Mouse (Mus musculus): ENCODE data around the gene Hsd3b7.
"Not testable (repeated sequence)": the region's sequence is repeated elsewhere in the genome, so short reads cannot be mapped to it uniquely, and the experiment has no call there.

The Hsd3b7 gene

DNA sequence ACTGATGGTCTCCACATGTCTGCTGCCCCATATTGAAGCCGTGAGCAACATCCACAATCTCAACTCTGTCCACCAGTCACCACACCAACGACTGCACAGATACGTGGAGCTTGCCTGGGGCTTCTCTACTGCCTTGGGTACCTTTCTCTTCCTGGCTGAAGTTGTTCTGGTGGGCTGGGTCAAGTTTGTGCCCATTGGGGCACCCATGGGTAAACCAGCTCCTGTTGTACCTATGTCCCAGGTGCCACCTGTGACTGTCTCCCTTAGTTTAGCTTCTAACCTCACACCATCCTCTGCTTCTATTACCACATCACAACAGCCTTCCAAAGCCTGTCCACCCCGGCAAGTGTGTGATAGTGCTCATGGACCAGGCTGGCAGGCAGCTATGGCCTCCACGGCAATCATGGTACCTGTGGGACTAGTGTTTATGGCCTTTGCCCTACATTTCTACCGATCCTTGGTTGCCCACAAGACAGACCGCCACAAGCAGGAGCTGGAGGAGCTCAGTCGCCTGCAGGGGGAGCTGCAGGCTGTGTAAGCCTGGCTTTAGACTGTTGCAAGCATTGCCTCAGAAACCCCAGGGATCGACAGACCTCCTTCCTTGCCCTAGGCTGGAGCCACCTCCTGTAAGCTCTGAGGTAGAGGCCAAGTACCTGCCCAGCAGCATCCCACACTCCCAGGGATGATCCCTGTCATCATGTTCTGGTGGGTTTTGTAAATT is 26.6 kb upstream of the Hsd3b7 start:
- intact Hi-C loops (cut with DNase I): no loop called here

DNA sequence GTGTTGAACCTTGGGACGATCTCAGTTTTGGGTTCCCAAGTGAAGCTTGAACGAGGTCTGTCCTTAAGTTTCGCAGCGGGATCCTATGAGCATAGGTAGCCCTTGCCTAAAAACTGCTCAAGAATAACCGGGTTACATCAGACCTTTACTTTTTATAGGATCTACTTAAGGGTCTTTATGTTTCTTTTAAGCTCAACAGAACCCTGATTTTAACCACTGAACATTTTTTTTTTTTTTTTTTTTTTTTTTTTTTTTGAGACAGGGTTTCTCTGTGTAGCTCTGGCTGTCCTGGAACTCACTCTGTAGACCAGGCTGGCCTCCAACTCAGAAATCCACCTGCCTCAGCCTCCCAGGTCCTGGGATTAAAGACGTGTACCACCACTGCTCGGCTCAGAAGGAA is 24.6 kb upstream of the Hsd3b7 start:
- intact Hi-C loops (cut with DNase I): not testable (repeated sequence)

DNA sequence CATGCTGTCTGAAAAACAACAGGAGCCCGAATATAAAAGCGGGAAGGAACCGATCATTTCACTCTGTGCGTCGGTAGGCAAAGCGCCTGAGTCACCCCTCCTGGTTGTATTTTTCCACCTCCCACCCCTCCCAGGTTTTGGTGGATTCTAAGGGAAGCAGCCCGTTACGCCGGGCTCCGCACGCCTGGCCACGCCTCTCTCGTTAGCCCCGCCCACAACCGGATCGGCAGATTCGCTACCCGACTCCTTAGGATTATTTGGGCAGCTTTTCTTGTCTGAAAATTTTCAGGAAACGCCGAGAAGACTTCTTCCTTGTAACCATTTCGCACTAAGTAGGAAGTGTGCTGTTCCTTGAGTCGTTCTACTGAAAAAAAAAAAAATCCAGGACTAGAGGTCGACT is 24.0 kb upstream of the Hsd3b7 start, which contains the start of gene Setd1a:
Gene Setd1a (plus strand): TSS at position 245 of the 400 bp plus-strand sequence.
- intact Hi-C loops (cut with DNase I): no loop called here

DNA sequence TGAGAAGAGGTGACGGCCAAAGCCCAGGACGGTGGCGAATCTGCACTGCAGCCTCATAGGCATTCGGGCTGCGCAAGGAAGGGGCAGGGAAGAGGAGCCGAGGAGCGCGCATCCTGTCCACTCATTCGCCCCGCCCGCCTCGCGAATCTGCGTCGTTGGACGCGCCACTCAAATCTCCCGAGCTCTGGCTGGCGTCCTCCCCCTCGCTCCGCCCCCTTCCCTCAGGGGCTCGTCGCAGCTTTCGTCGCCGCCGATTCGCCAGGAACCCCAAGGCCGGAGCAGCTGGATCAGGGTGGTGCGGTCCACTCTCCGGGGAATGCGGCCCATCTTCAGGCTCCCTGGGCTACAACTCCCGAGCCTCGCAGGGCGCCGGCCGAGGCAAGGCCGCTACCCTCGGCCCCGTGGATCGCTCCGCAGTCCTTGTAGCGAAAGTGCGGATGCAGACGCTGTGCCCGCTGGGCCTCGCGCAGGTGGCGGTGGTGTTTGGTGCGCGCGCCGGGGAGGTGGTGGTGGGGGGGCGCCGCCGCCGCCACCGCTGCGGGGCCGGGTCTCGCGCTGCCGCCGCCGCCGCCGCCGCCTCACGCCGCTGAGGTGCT is 23.4 kb upstream of the Hsd3b7 start:
- intact Hi-C loops (cut with DNase I): no loop called here

DNA sequence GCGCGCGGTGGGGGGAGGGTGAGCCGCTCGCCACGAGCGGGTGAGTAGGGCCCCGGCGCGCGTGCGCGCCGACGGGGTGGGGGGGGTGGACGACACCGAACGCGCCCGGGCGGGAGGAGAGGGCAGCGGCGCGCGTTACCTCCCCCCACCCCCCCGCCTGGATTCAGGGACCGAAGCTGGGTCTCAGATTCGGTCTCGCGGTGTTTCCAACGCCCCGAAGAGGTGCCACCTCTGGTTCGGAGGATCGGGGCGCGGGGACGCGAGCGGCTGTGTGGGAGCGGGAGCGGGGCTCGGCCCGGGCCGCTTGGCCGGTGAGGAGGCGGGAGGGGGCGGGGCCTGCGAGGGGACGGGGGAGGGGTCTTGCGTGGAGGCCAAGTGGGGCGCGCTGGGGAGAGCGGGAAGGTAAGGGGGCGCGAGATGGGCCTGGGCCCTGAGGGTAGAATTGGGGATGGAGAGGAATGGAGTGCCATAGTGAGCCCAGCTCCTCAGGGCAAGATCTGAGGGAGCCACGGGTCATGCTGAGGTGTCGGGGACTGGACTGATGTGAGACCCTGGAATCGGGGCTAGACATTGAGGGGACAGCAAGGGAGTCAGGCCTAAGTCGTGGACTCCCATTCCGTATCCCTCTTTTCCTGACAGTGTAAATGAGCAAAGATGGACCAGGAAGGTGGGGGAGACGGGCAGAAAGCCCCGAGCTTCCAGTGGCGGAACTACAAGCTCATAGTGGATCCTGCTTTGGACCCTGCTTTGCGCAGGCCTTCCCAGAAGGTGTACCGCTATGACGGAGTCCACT is 22.7 kb upstream of the Hsd3b7 start:
- intact Hi-C loops (cut with DNase I): no loop called here

DNA sequence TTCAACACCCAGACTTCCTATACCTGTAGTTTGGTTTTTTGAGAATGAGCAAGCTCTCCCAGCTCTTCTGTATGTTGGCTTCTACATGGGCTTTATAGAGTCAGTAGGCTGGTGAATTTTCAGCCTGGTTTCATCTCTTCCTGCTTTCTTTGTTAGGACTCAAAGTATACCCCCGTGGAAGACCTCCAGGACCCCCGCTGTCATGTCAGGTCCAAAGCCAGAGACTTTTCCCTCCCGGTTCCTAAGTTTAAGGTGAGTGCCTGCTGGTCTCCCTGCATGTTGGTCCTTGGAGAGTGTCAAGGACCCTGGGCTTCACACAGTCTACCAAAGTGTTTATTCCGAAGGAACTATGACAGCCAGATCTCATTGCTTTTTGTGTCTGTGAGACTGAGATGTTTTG is 22.1 kb upstream of the Hsd3b7 start:
- intact Hi-C loops (cut with DNase I): no loop called here

DNA sequence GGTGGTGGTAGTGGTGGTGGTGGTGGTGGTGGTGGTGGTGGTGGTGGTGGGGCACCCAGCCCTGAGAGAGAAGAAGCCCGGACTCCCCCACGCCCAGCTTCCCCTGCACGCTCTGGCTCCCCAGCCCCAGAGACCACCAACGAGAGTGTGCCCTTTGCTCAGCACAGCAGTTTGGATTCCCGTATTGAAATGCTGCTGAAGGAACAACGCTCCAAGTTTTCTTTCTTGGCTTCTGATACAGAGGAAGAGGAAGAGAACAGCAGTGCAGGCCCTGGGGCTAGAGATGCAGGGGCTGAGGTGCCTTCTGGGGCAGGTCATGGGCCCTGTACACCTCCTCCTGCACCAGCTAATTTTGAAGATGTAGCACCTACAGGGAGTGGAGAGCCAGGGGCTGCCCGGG is 15.1 kb upstream of the Hsd3b7 start, which contains the start of gene Gm49388:
Gene Gm49388 (plus strand): TSS at position 301 of the 400 bp plus-strand sequence.
- intact Hi-C loops (cut with DNase I): no loop called here

DNA sequence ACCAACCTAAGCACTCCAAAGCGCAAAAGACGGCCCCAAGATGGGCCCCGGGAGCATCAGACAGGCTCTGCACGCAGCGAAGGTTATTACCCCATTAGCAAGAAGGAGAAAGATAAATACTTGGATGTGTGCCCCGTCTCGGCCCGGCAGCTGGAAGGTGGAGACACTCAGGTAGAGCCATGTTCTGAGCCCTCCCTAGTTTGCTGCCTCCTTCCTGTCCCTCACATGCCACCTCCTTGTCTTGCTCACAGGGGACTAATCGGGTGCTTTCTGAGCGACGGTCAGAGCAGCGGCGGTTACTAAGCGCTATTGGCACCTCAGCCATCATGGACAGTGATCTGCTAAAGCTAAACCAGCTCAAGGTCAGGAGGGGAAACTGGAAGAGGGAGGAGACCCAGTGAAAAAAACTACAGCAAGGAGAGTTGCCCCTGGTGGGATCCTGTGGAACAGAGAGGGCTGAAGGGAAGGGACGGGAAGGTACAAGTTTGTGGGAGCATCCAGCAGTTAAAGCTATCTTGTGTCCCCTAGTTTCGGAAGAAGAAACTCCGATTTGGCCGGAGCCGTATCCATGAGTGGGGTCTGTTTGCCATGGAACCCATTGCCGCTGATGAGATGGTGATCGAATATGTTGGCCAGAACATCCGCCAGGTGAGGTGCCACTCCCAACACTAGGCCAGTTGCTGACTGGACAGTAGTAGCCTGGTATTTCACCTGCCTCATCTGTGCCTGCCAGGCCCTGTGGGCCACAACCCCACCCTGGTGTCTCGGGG is 3.1 kb upstream of the Hsd3b7 start:
- intact Hi-C loops (cut with DNase I): no loop called here

DNA sequence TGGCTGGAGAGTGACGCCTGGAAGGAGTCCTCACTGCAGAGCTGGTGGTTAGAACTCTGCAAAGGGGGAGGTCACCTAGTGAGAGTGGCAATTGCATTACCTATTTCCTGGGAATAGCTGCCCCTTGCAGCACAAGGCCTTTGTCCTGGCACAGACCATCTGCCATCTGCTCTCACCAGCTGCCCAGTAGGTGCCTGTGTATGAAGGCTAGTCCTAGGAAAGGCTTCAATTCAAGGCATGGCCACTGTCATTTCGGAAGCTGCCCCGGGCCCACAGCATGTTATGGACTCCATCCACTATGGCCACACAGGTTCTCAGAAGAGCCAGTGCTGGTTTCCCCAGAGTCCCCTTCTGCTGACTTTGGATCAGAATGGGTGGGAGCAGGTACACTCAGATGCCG is 1.8 kb upstream of the Hsd3b7 start:
- intact Hi-C loops (cut with DNase I): no loop called here

DNA sequence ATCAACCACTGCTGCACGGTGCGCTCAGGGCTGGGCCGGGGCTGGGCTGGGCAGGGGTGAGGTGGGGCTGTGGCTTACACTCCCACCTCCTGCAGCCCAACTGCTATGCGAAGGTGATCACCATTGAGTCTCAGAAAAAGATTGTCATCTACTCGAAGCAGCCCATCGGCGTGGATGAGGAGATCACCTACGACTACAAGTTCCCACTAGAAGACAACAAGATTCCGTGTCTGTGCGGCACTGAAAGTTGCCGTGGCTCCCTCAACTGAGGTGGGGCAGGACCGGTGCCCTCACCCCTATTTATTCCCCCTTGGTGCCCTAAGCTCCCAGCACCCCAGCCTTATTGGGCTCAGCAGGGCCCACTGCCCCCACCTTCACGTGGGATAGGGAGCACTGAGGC is 1.2 kb upstream of the Hsd3b7 start:
- intact Hi-C loops (cut with DNase I): no loop called here

DNA sequence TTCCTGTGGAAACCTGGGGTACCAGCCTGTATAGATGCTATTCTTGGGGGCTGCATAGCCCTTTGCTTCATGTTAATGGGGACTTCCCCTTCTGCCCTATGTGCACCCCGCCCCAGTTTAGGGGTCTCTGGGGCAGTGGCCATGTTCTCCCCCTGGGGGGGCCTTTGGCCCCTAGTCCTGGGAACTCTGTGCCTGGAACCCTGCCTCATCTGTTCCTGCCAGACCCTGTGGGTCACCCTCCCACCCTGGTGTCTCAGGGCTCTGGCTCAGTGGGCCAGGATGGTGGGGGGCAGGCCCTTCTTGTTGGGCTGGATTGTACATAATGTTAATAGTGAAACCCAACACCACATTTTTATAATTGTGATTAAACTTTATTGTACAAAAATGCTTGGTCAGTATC is 666 bp upstream of the Hsd3b7 start:
- intact Hi-C loops (cut with DNase I): loop anchor here (2.0 kb wide), 1 partner anchor 41 kb away; no protein-coding TSS in a partner anchor

DNA sequence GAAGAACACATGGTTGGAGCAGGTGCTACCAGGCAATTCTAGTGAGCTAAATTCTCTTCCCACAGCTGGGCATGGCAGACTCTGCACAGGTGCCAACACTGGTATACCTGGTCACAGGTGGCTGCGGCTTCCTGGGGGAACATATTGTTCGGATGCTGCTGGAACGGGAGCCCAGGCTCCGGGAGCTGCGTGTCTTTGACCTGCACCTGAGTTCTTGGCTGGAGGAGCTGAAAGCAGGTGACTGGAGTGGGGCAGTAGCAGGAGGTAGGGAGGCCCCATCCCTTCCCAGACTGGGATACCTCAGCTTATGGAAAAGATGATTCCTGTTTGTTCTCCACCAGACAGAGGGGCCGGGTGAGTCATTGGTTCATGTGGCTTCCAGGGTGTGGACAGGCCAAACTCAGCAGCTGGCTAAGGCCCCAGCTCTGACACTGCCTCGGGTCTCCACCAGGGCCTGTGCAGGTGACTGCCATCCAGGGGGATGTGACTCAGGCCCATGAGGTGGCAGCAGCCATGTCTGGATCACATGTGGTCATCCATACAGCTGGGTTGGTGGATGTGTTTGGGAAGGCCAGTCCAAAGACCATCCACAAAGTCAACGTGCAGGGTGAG is 712 bp downstream of the Hsd3b7 start:
- intact Hi-C loops (cut with DNase I): loop anchor here (2.0 kb wide), 1 partner anchor 40 kb away; no protein-coding TSS in a partner anchor

DNA sequence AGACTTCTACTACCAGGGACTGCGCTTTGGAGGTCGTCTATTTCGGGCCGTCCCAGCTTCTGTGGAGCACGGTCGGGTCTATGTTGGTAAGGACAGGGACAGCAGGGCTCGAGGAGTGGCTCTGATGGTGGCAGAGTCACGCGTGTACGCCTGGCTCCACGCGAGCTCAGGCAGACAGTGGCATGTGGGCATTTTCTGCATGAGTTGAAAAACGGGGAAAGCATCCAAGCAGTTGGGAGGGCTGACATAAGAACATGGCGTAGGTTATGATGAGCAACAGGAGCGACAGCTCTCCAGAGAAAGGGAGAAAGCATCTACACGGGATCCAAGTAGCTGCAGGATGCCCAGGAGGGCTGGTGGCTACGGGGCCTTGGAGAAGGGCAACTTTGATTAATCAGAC is 1.9 kb downstream of the Hsd3b7 start:
- intact Hi-C loops (cut with DNase I): no loop called here

DNA sequence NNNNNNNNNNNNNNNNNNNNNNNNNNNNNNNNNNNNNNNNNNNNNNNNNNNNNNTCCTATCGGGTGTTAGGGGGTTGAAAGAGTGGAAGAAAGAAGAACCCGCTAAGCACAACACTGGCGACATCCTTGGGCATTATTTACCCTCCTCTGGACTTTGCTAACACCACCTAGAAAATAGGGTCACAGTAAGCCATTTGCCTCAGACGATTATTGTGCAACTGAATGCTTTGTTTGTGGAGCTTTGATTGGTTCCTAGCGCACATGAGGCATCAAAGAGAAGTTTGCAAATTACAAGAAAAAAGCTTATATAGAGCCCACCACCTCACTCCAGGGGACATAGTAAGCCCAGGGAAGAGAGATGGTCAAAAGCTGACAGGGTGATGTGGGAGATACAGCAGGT is 8.4 kb downstream of the Hsd3b7 start:
- intact Hi-C loops (cut with DNase I): no loop called here

DNA sequence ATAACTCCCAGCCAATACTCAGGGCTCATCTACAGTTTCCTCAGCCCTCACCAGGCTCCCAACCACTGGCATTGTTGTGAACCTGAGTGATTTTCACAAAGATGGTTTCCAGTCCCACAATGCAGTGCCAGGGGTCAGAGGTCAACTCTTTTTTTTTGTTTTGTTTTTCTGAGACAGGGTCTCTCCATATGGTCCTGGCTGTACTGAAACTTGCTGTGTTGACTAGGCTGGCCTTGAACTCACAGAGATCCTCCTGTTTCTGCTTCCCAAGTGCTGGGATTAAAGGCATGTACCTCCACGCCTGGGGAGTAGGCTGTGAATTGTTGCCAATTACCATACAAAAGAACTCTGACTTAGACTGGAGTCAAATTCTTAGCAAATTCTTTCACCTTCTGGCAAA is 9.4 kb downstream of the Hsd3b7 start:
- intact Hi-C loops (cut with DNase I): no loop called here

DNA sequence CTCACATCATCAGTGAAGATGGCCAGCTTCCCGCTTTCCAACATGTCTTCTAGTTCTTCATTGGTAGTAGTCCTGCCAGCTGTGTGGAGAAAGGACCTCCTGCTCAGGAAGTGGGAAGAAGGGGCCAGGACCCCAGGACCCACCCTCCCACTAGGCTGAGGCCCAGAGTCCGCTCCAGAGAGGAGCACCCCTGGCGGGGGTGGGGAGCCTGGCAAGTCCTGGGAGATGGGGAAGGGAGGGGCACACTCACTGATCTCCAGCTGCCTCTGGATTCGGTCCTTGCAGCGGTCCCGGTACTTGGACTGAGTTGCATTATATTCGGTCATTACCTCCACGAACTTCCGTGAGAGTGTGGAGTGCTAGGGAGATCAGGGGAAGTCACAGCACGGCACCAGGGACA is 10.2 kb downstream of the Hsd3b7 start:
- intact Hi-C loops (cut with DNase I): no loop called here

DNA sequence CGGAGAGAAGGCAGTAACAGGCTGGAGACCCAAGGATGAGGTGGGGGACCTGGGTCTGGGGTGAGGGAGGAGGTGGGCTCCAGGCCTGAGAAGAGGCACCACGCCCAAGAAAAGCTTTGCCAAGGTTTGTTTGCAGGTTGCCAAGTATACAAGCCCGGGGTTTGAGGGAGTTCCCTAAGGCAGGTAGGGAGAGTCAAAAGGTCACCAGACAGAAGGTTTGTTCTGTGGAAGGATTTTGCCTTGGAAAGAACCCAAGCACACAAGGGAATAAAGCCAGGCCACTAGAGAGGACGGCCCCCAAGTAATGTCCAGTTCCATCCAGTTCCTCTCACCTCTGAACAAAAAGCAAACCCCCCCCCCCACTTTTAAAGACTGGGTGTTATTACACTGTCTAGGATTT is 10.8 kb downstream of the Hsd3b7 start:
- intact Hi-C loops (cut with DNase I): no loop called here

DNA sequence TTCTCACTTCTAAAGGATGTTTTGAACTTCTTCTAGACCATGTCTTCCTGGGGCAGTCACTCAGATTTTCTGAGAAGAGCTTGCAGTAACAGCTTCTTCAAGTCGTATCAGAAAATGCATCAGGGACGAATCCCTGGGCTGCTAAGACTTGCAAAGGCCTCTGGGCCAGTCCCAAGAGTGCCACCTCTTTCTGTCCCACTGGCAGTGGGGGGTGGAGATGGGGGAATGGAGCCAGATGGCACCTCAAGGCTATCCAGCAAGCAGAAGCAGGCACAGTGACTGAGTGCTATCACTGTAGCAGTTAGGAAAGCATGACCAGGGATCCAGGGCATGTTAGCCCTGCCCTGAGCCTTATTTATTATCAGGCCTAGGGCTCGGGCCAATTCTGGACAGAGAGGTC is 11.9 kb downstream of the Hsd3b7 start:
- intact Hi-C loops (cut with DNase I): no loop called here

DNA sequence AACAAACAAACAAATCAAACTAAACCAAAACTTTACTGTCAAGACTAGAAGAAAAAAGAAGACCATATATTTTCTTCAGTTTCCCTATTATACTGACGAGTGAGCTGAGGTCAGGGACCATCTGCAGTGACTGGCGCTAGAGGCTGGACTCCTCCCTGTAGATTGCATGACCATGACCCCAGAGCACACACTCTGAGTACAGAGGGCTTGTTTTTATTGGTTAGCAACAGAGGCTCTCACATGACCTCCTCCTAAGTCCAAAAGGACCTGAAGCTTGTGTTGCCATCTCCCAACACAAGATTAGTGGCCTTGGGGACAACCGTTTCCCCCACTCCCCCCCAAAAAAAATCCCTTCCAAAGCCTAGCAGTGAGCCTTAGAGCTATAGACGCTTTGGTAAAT is 13.4 kb downstream of the Hsd3b7 start:
- intact Hi-C loops (cut with DNase I): no loop called here

DNA sequence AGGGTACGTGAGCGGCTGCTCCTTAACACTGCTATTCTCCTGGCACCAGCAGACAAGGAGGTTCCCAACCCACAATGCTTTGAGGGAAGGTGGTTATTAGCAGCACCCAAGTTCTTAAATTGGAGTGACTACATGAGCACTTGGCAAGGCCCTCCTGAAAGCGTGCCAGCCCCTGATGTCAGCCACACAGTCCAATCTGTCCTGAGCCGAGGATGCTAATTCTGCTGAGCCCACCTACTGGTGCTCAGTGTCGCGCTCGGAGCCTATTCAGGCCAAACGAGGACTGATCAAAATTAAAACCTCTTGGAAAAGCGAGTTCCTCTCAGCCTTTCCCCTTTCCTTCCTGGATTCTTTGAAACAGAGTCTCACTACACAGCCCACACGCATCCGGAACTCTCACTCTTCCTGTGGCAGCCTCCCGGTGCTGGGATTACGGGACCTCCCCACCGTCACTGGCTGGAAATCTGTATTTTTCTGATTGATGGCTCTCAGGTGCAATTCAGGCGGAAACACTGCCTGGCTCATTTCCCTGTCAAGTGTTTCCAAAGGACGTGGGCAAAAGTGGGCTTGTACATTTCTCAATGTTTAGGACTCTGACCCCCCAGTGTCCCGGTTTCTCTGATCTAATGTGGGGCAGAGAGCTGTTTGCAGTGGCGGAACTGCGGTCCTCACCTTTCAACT is 14.0 kb downstream of the Hsd3b7 start:
- intact Hi-C loops (cut with DNase I): no loop called here

All from adrenal gland (tissue).